Mouse (Mus musculus) intestine, embryonic 16.5 days (tissue): ENCODE data around the gene Ndufs8. TPM values are rescaled to one million over a fixed set of nuclear protein-coding genes. Genes with fewer than 3 reads are reported as not detected.
A peak's percentile ranks its signal among the peaks of the same experiment; 100 is the strongest.

ENCODE experiments used
- ATAC-seq: fragments of 200-750 bp; cut with Nextera tagmentation; 2 replicates; pipeline ENCODE4 v1.8.0; 2017; ENCODE audit warnings: moderate TSS enrichment, moderate library complexity
- H3K27ac ChIP-seq: fragments of 300-500 bp; sonication (generic); 2 replicates; pipeline ENCODE4 v1.5.1; 2014; ENCODE audit warnings: mild to moderate bottlenecking, low read length
- H3K27me3 ChIP-seq: fragments of 300-500 bp; sonication (generic); replicated peaks from 2 replicates; pipeline ENCODE4 v1.6.1; 2014; ENCODE audit warnings: low read length, control low read depth, mixed read lengths; ENCODE audit not compliant: control insufficient read depth, insufficient read depth
- H3K36me3 ChIP-seq: fragments of 300-500 bp; sonication (generic); 2 replicates; pipeline ENCODE4 v1.6.1; 2014; ENCODE audit warnings: low read length, control low read depth; ENCODE audit not compliant: control insufficient read depth, insufficient read depth
- H3K4me1 ChIP-seq: fragments of 300-500 bp; sonication (generic); 2 replicates; pipeline ENCODE4 v1.6.1; 2014; ENCODE audit warnings: low read length, control low read depth, mixed read lengths; ENCODE audit not compliant: control insufficient read depth, insufficient read depth
- H3K4me2 ChIP-seq: fragments of 300-500 bp; sonication (generic); 2 replicates; pipeline ENCODE4 v1.6.1; 2014; ENCODE audit warnings: low read depth, low read length, control low read depth
- H3K4me3 ChIP-seq: fragments of 300-500 bp; sonication (generic); 2 replicates; pipeline ENCODE4 v1.5.1; 2014; ENCODE audit warnings: mild to moderate bottlenecking, low read length
- H3K9ac ChIP-seq: fragments of 300-500 bp; sonication (generic); 2 replicates; pipeline ENCODE4 v1.6.1; 2014; ENCODE audit warnings: low read depth, low read length
- H3K9me3 ChIP-seq: fragments of 300-500 bp; sonication (generic); 2 replicates; pipeline ENCODE4 v1.6.1; 2016; ENCODE audit warnings: low read length, control low read depth; ENCODE audit not compliant: control insufficient read depth
- WGBS: fragments of 180-500 bp; shearing (Covaris S2); extraction: QIAGEN DNeasy Blood & Tissue Kit; methylation state at CpG from one replicate; pipeline ENCODE4 v1.1.7; 2014; 5-methylcytosine and 5-hydroxymethylcytosine counted together
- polyA plus RNA-seq: library from polyadenylated mRNA; unstranded; fragments of >200 nt; fragmentation: Nextera tagmentation; extraction: Ambion mirVana; gene quantifications from 2 replicates; pipeline ENCODE4 v1.2.1, GENCODE M21; 2015

Ndufs8 gene
- polyA plus RNA-seq, 1 experiment from 2014 or later = 424 TPM

DNA sequence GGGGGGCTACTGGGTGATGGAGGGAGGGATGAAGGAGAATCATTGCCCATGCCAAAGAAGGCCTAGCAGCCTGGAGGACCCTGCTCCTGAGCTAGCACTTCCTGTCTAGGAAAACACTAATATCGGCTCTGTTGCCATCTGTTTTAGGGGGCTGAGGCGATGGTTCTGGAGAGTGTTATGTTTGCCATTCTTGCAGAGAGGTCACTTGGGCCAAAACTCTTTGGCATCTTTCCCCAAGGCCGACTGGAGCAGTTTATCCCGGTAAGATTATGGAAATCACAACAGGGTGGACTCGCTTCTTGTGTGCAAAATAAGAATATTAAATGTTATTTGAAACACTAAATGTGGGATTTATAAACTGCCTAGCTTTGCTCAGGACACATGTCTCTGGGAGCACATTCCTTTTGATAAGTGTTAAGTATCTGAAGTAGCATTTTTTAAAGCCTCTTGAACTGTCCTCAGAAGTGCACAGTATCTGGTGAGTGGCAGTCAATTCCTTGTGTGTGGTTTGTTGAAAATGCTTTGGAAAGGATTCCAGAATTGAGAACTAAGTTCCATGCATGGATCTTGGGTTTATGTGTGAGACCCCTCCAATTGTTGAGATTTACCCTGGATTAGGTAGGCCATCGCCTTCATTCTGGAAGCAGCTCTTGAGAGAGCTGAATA, 28.1 kb downstream of the Ndufs8 start:
- no peak overlapping the region for H3K9ac ChIP-seq
- no peak overlapping the region for H3K4me3 ChIP-seq
- H3K27ac ChIP-seq = no peak overlapping the region
- 0 out of 2 replicates have a peak, but pooled peaks cover 3% of the 10 kb centered on the region for H3K4me1 ChIP-seq
- H3K27me3 ChIP-seq = no peaks in the 10 kb centered on the region
- no peak for ATAC-seq
- WGBS = 46% methylated on average over 6 of the region's 6 CpGs
- peaks cover 9% of the 10 kb centered on the region; the same call in 1 of the 2 replicates for H3K36me3 ChIP-seq
- no peak overlapping the region for H3K4me2 ChIP-seq
- no peaks in the 10 kb centered on the region for H3K9me3 ChIP-seq

DNA sequence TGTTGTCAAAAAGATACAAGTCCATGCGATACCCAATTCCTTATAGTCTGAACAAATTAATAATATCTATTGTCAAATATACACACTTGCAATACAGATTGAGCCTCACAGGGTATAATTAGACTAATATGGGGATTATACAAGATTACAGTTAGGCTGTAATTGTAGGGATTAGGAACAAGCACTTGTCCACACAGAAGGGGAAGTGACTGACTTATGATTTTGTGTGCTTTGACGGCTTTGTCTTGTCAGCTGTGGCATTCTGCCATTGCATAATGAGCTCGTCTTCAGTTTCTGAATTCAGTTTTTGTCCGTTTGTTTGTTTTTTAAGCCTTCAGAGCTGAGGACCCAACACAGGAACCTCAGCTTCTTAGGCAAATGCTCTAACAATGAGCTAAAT, 30.4 kb downstream of the Ndufs8 start:
- Histone ChIP-seq H3K4me2 (no peak overlapping the region), H3K27me3 (no peaks in the 10 kb centered on the region), H3K9me3 (no peaks in the 10 kb centered on the region), H3K4me1 (0 out of 2 replicates have a peak, but pooled peaks cover 3% of the 10 kb centered on the region), H3K9ac (no peak overlapping the region), H3K36me3 (0 out of 2 replicates have a peak, but pooled peaks cover 3% of the 10 kb centered on the region), H3K27ac (no peak overlapping the region), H3K4me3 (no peak overlapping the region)
- no peak for ATAC-seq
- WGBS = 83% methylated on average over 4 of the region's 4 CpGs

DNA sequence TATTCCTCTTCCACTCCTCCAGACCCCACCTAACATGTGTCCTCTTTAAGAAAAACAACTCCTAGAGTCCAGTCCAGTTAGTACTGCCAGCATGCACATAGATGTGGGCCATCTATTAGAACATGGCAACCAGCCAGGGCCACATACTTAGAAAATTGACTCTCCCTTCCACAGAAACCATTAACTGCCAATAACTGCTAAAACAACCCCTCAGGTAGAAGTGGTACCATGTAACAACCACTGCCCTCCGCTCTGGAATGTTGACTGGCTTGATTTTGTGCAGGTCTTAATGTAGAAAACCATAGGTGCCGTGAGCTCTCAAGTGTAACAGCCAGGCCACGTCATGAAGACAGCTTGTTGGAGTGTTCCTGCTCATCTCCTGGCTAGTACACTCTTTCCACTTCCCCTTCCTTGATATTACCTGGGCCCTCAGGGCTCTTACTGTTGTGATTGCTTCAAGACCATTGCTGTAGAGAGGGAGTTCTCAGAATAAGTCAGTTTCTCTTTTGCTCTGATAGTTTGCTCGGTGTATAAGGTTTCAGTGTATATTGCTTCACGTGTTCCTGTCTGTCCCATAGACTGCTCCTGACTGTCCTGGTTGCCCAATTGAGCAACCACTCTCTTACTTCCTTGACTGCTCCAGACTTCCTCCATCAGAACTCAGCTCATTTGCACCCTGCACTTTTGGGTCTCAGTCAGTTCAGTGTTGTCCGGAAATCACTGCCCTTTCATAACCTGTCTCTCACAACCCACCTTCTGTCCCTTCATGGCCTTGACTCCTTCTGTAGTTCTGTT, 32.3 kb downstream of the Ndufs8 start:
- ATAC-seq = peak; percentile 57; the same call in 1 of the 2 replicates
- no peaks in the 10 kb centered on the region for H3K9me3 ChIP-seq
- H3K4me1 ChIP-seq = 0 out of 2 replicates have a peak, but pooled peaks cover 3% of the 10 kb centered on the region
- H3K36me3 ChIP-seq = no peaks in the 10 kb centered on the region
- no peaks in the 10 kb centered on the region for H3K27me3 ChIP-seq
- H3K9ac ChIP-seq = no peak overlapping the region
- H3K27ac ChIP-seq = 0 out of 2 replicates have a peak overlapping the region, but pooled peaks have one; percentile 15
- no peak overlapping the region for H3K4me3 ChIP-seq
- H3K4me2 ChIP-seq = no peak overlapping the region
- WGBS = 86% methylated on average over 6 of the region's 6 CpGs

DNA sequence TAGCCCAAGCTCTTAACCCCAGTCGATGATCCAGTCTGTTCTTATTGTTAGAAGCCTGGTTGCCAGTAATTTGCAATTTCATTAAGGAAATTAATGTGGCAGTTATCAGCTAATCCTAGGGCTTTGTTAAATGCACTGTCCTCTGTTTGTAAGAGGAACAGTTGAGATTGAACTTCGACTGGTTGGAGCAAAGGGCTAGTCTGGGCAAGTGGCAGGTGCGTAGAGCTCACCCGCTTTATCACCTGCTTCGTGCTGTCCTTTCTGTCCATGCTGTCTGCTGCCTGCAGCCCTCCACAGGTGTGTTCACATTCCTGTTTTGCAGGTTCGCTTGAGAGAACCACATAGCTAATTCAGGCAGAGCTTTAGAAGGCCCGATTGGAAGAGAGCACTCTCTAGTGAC, 37.5 kb downstream of the Ndufs8 start:
- H3K4me3 ChIP-seq = no peak overlapping the region
- WGBS = 60% methylated on average over 7 of the region's 7 CpGs
- H3K27ac ChIP-seq = no peak overlapping the region
- H3K27me3 ChIP-seq = no peaks in the 10 kb centered on the region
- H3K36me3 ChIP-seq = no peaks in the 10 kb centered on the region
- no peak overlapping the region for H3K9ac ChIP-seq
- no peak overlapping the region for H3K4me2 ChIP-seq
- no peaks in the 10 kb centered on the region for H3K9me3 ChIP-seq
- ATAC-seq = peak; percentile 82
- 0 out of 2 replicates have a peak, but pooled peaks cover 3% of the 10 kb centered on the region for H3K4me1 ChIP-seq

DNA sequence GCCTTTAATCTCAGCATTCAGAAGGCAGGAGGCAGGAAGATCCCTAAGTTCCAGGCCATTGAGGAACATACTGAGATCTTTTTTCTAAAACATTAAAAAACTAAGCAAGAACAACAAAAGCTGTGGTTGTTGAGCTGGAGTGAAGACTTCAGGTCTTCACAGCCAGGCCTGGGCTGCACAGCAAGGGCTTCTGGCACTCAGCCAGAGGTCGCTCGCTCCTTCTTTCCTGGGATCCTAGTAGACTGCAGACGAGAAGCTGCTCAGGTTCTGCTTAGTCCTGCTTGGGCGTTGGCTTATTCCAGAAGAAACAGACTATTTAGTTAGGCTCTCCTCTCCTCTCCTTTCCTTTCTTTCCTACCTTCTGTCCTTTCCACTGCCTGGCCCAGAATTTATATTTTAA, 40.2 kb downstream of the Ndufs8 start:
- H3K27ac ChIP-seq = no peak overlapping the region
- no peak overlapping the region for H3K4me3 ChIP-seq
- no peaks in the 10 kb centered on the region for H3K4me1 ChIP-seq
- no peaks in the 10 kb centered on the region for H3K36me3 ChIP-seq
- no peaks in the 10 kb centered on the region for H3K27me3 ChIP-seq
- 47% methylated on average over 4 of the region's 4 CpGs for WGBS
- ATAC-seq = 0 out of 2 replicates have a peak, but pooled peaks have one; percentile 34
- no peaks in the 10 kb centered on the region for H3K9me3 ChIP-seq
- H3K4me2 ChIP-seq = no peak overlapping the region
- H3K9ac ChIP-seq = no peak overlapping the region

DNA sequence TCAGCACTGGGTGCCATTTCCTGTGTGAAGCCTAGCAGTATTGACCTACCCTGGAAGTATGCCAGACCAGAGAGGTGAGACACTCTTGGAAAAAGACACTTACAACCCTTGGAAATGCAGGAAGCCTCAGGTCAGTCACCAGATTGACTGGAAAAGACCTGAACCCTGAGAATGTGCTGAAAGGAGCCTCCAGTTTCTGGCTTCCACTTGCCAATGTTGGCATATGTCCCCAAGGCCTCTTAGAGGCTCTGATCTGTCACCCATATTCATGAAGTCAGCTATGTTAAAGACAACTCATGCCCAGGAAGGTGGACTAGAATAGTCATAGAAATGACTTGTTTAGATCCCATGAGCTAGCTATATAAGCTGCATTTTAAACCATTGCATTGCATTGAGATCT, 41.1 kb downstream of the Ndufs8 start:
- H3K27ac ChIP-seq = no peak overlapping the region
- H3K4me1 ChIP-seq = no peaks in the 10 kb centered on the region
- H3K4me3 ChIP-seq = no peak overlapping the region
- H3K27me3 ChIP-seq = no peaks in the 10 kb centered on the region
- H3K4me2 ChIP-seq = no peak overlapping the region
- no peak overlapping the region for H3K9ac ChIP-seq
- ATAC-seq = no peak
- no peaks in the 10 kb centered on the region for H3K9me3 ChIP-seq
- H3K36me3 ChIP-seq = no peaks in the 10 kb centered on the region

DNA sequence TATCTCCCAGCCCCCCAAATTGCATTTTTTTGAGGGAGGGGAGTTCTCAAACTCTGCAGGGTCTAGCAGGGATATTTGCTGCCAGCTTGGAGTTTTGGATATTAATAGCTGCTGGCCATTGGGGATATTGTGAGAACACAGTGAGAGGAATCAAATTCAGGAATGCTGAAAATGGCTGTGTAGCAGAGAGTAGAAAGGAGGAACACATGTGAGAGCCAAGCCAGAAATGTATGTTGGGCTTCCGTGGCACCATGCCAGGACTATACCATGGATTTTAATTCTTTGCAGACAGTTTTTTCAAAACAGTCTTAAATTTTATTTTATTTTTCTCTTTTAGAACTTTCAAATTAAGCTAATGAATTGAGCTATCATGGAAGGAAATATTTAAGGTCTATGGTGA, 44.3 kb downstream of the Ndufs8 start:
- H3K27me3 ChIP-seq = no peaks in the 10 kb centered on the region
- no peak for ATAC-seq

DNA sequence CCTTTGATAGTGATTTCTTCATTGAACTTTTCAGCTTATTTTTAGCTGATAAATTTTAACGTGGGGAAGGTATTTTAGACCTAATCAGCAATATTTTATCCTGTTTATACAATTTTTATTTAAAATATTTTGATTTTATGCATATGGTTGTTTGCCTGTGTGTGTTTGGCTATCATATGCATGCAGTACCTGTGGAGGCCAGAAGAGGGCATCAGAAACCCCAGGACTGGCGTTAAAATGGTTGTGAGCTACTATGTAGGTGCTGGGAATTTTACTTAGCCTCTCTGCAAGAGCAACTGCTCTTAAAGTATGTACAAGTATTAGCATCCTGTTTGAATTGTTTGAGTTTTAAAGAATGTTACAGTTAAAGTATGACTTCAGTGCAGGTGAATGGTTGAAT, 47.6 kb downstream of the Ndufs8 start:
- Histone ChIP-seq H3K4me2 (no peak overlapping the region), H3K4me3 (no peak overlapping the region), H3K9me3 (no peaks in the 10 kb centered on the region), H3K4me1 (no peaks in the 10 kb centered on the region), H3K36me3 (peaks cover 5% of the 10 kb centered on the region; the same call in 1 of the 2 replicates), H3K27me3 (no peaks in the 10 kb centered on the region), H3K9ac (no peak overlapping the region), H3K27ac (no peak overlapping the region)
- WGBS = 82% methylated on average over 2 of the region's 2 CpGs
- no peak for ATAC-seq

More for the DNA sequence above, 44.3 kb downstream of the Ndufs8 start:
- WGBS = 64% methylated on average over 1 of the region's 1 CpGs
- Histone ChIP-seq H3K4me2 (no peak overlapping the region), H3K4me3 (no peak overlapping the region), H3K36me3 (peaks cover 5% of the 10 kb centered on the region; the same call in 1 of the 2 replicates), H3K4me1 (no peaks in the 10 kb centered on the region), H3K9me3 (no peaks in the 10 kb centered on the region), H3K9ac (no peak overlapping the region), H3K27ac (no peak overlapping the region)

DNA sequence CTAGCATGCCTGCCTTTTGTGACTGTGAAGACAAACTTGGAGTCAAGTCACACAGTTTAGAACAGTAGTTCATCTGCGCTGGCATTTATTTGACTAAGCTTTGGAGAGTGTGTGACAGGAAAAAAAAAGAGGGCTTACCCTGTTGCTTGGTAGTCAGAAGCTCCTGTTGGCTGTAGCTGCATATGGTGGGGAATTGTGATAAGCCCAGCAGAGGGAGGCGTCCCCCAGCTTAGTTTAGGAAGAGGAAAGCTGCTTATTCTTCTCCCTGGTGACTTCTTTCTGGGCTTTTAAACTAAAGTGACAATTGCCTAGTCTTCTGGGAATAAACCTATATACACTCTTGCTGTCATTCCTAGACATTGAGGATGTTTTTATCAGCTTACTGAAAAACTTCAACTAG, 49.9 kb downstream of the Ndufs8 start:
- Histone ChIP-seq H3K27ac (no peak overlapping the region), H3K4me2 (no peak overlapping the region), H3K9me3 (no peaks in the 10 kb centered on the region), H3K4me3 (no peak overlapping the region), H3K36me3 (peaks cover 5% of the 10 kb centered on the region; the same call in 1 of the 2 replicates), H3K4me1 (no peaks in the 10 kb centered on the region), H3K9ac (no peak overlapping the region), H3K27me3 (no peaks in the 10 kb centered on the region)
- 67% methylated on average over 2 of the region's 2 CpGs for WGBS
- no peak for ATAC-seq
